In genomic region chr7:74323194-74323593, GRCm38 (mm10) we compare ENCODE assay signal across 12 mouse cellular contexts.
DNase-seq lines count a peak whose midpoint lies in the region; ATAC-seq lines count a peak whose summit lies in the region.
"Had no signal": no experiment of that assay in that cellular context is flagged by ENCODE, and none has a peak within 500 bp of the region (broad histone marks: within the 10 kb centered on the region; RNA-seq: fewer than 3 reads in every experiment).

No protein-coding gene starts in this region.

- ATAC-seq in hindbrain, embryonic 12.5 days (ENCODE audit: low FRiP score) = peak; percentile 11; the same call in 1 of the 2 replicates
- ATAC-seq in hindbrain, embryonic 11.5 days (ENCODE audit: low FRiP score) = no peak
- ATAC-seq in hindbrain, embryonic 15.5 days (ENCODE audit: low FRiP score, low read depth) = peak; percentile 50; the same call in 1 of the 2 replicates
- 0 out of 2 replicates have a peak, but pooled peaks have one; percentile 42 for ATAC-seq in neural tube, embryonic 15.5 days (ENCODE audit: low FRiP score)

- no peak overlapping the region for H3K27ac ChIP-seq in hindbrain, embryonic 12.5 days
- no peak overlapping the region for H3K27ac ChIP-seq in hindbrain, embryonic 11.5 days (ENCODE audit: low read depth, low read length)
- no peak overlapping the region; the same call in 1 of the 2 replicates for H3K27ac ChIP-seq in hindbrain, embryonic 15.5 days (replicated peaks)
- no peak overlapping the region; the same call in 1 of the 2 replicates for H3K27ac ChIP-seq in neural tube, embryonic 15.5 days (replicated peaks)
- H3K27ac ChIP-seq: kidney, postnatal 0 days had no signal

- no peaks in the 10 kb centered on the region for H3K36me3 ChIP-seq in hindbrain, embryonic 12.5 days
- H3K36me3 ChIP-seq in hindbrain, embryonic 11.5 days (ENCODE audit: control insufficient read depth, insufficient read depth, low read length) = no peaks in the 10 kb centered on the region
- no peaks in the 10 kb centered on the region for H3K36me3 ChIP-seq in hindbrain, embryonic 15.5 days
- H3K36me3 ChIP-seq in neural tube, embryonic 15.5 days = no peaks in the 10 kb centered on the region

- H3K4me3 ChIP-seq in hindbrain, embryonic 12.5 days = no peak overlapping the region
- H3K4me3 ChIP-seq in hindbrain, embryonic 11.5 days (ENCODE audit: low read depth, low read length) = no peak overlapping the region
- no peak overlapping the region for H3K4me3 ChIP-seq in hindbrain, embryonic 15.5 days
- H3K4me3 ChIP-seq in neural tube, embryonic 15.5 days (replicated peaks) = no peak overlapping the region

- no peaks in the 10 kb centered on the region for H3K9me3 ChIP-seq in hindbrain, embryonic 12.5 days (replicated peaks)
- no peaks in the 10 kb centered on the region for H3K9me3 ChIP-seq in hindbrain, embryonic 11.5 days (ENCODE audit: control insufficient read depth, low read length)
- no peaks in the 10 kb centered on the region for H3K9me3 ChIP-seq in hindbrain, embryonic 15.5 days
- H3K9me3 ChIP-seq in neural tube, embryonic 15.5 days (replicated peaks) = no peaks in the 10 kb centered on the region

- peaks cover 6% of the 10 kb centered on the region; the same call in 1 of the 2 replicates for H3K27me3 ChIP-seq in hindbrain, embryonic 12.5 days
- H3K27me3 ChIP-seq in hindbrain, embryonic 11.5 days (ENCODE audit: control insufficient read depth, insufficient read depth, low read length) = no peaks in the 10 kb centered on the region
- no peaks in the 10 kb centered on the region; the same call in 1 of the 2 replicates for H3K27me3 ChIP-seq in hindbrain, embryonic 15.5 days
- no peaks in the 10 kb centered on the region for H3K27me3 ChIP-seq in neural tube, embryonic 15.5 days (replicated peaks)

- H3K4me1 ChIP-seq in hindbrain, embryonic 12.5 days = peaks cover 32% of the 10 kb centered on the region
- 0 out of 2 replicates have a peak, but pooled peaks cover 3% of the 10 kb centered on the region for H3K4me1 ChIP-seq in hindbrain, embryonic 11.5 days (replicated peaks; ENCODE audit: control insufficient read depth, insufficient read depth, low read length)
- peaks cover 32% of the 10 kb centered on the region for H3K4me1 ChIP-seq in hindbrain, embryonic 15.5 days (replicated peaks)
- H3K4me1 ChIP-seq in neural tube, embryonic 15.5 days = peaks cover 26% of the 10 kb centered on the region

- no peak overlapping the region for H3K4me2 ChIP-seq in hindbrain, embryonic 12.5 days (replicated peaks)
- no peak overlapping the region for H3K4me2 ChIP-seq in hindbrain, embryonic 11.5 days (replicated peaks; ENCODE audit: low read depth, low read length)
- no peak overlapping the region for H3K4me2 ChIP-seq in hindbrain, embryonic 15.5 days
- no peak overlapping the region for H3K4me2 ChIP-seq in neural tube, embryonic 15.5 days
- H3K4me2 ChIP-seq: lung, embryonic 14.5 days had no signal

- no peak overlapping the region for H3K9ac ChIP-seq in hindbrain, embryonic 12.5 days
- no peak overlapping the region for H3K9ac ChIP-seq in hindbrain, embryonic 11.5 days (ENCODE audit: low read depth, low read length)
- no peak overlapping the region for H3K9ac ChIP-seq in hindbrain, embryonic 15.5 days
- H3K9ac ChIP-seq in neural tube, embryonic 15.5 days (replicated peaks) = no peak overlapping the region
- H3K9ac ChIP-seq: lung, embryonic 14.5 days had no signal

- DNase-seq in hindbrain, embryonic 11.5 days (ENCODE audit: low spot score) = no peak
- peak; percentile 20 for DNase-seq in right cerebral cortex, adult 18-20 months
- DNase-seq in right cerebral cortex, postnatal 36 days (ENCODE audit: low spot score in 2 of 2) = no peak
- no peak for DNase-seq in adrenal gland, postnatal 4 days (ENCODE audit: low spot score in 2 of 2)
- DNase-seq in adipocyte (ENCODE audit: low spot score) = no peak
- DNase-seq: adrenal gland, adult 2 months; right cerebral cortex, postnatal 4 days had no signal
